24 mouse cellular contexts compared by ENCODE assay signal in the genomic region with DNA sequence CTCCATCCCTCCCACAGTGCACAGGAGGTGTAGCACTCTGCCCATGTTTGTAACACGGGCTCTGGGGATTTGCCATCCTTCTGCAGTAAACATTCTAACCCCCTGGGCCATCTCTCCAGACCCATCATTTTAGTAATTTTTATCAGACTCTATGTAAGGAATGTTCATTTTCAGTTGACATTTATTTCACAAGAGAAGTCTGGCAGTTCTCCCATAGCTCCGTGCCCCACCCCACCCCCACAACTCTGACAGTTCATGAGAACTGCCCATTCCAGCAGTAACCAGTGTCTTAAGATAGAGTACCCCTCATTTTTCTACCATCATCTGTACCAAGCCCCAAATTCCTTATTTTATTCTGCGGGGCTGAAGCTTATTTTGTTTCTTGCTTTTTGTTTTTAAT.
"Had no signal": no experiment of that assay in that cellular context is flagged by ENCODE, and none has a peak within 500 bp of the region (broad histone marks: within the 10 kb centered on the region; RNA-seq: fewer than 3 reads in every experiment).

No protein-coding gene starts in this region.

- H3K4me1 ChIP-seq: heart, embryonic 10.5 days; heart, embryonic 12.5 days; hindbrain, embryonic 10.5 days; hindbrain, embryonic 12.5 days; intestine, embryonic 15.5 days; limb, embryonic 10.5 days; limb, embryonic 12.5 days had no signal

- H3K9ac ChIP-seq: heart, embryonic 12.5 days; hindbrain, embryonic 12.5 days; hindbrain, embryonic 14.5 days; intestine, embryonic 15.5 days; limb, embryonic 12.5 days had no signal

- H3K27ac ChIP-seq: gastrocnemius, adult 2 months; heart, embryonic 10.5 days; hindbrain, embryonic 10.5 days; hindbrain, embryonic 12.5 days; hindbrain, embryonic 14.5 days; intestine, embryonic 15.5 days; layer of hippocampus, adult 2 months; left cerebral cortex, adult 2 months; limb, embryonic 10.5 days; limb, embryonic 12.5 days had no signal

- H3K36me3 ChIP-seq: heart, embryonic 10.5 days; heart, embryonic 12.5 days; hindbrain, embryonic 10.5 days; hindbrain, embryonic 12.5 days; intestine, embryonic 15.5 days; limb, embryonic 10.5 days; limb, embryonic 12.5 days had no signal

- ATAC-seq: hindbrain, embryonic 16.5 days; inflammation-experienced regulatory T-cells, adult 6 months; intestine, embryonic 15.5 days; intestine, postnatal 0 days had no signal

- DNase-seq: gastrocnemius, adult 2 months; gastrocnemius, postnatal 10 days; gastrocnemius, postnatal 25 days; heart, adult 18-20 months; heart, postnatal 10 days; heart, postnatal 4 days; kidney, adult 18-20 months; kidney, adult 8-10 months; kidney, postnatal 10 days; kidney, postnatal 25 days; kidney, postnatal 4 days had no signal

- H3K27me3 ChIP-seq: heart, embryonic 12.5 days; hindbrain, embryonic 12.5 days; intestine, embryonic 15.5 days; limb, embryonic 12.5 days had no signal

- H3K4me2 ChIP-seq: heart, embryonic 12.5 days; hindbrain, embryonic 12.5 days; hindbrain, embryonic 14.5 days; intestine, embryonic 15.5 days; limb, embryonic 12.5 days had no signal

- H3K4me3 ChIP-seq: gastrocnemius, adult 2 months; heart, embryonic 10.5 days; heart, embryonic 12.5 days; hindbrain, embryonic 10.5 days; hindbrain, embryonic 12.5 days; intestine, embryonic 15.5 days; layer of hippocampus, adult 2 months; left cerebral cortex, adult 2 months; limb, embryonic 10.5 days; limb, embryonic 12.5 days had no signal

- H3K9me3 ChIP-seq: heart, embryonic 10.5 days; heart, embryonic 12.5 days; hindbrain, embryonic 10.5 days; hindbrain, embryonic 12.5 days; intestine, embryonic 15.5 days; limb, embryonic 10.5 days; limb, embryonic 12.5 days had no signal
